Mouse (Mus musculus): ENCODE measurements around the gene Cnih1. TPM values are rescaled to one million over a fixed set of nuclear protein-coding genes. Genes with fewer than 3 reads are reported as not detected.
A peak's percentile ranks its signal among the peaks of the same experiment; 100 is the strongest.

The Cnih1 gene
- polyA plus RNA-seq, 1 experiment from 2014 or later = 162 TPM

DNA sequence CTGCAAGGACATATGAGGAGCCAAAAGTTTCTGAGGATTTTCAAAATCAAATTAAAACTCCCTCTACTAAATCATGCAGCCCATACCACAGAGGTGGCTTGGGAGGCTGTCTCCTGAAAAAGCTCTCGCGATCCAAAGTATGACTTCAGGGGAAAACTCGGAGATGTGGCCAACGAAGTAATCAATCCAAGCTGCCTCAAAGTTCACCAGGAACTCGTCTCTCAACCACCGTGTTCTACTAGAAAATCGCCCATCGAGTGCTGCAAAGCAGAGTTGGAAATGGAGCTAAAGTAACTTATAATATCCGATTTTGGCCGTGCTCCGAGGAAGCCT is 791 bp downstream of the Cnih1 start:
- peaks cover 41% of the 10 kb centered on the region for H3K4me1 ChIP-seq
- peak overlapping the region; percentile 99 for H3K9ac ChIP-seq
- H3K4me2 ChIP-seq = peak overlapping the region; percentile 86
- H3K9me3 ChIP-seq = no peaks in the 10 kb centered on the region
- peak overlapping the region; percentile 97 for H3K4me3 ChIP-seq
- no peak for ATAC-seq (ENCODE audit: extremely low read depth, insufficient number of reproducible peaks, low FRiP score, low TSS enrichment)
- peak overlapping the region; percentile 98 for H3K27ac ChIP-seq (replicated peaks)
- WGBS = under 1% methylated on average over 11 of the region's 11 CpGs
- H3K36me3 ChIP-seq = peaks cover 21% of the 10 kb centered on the region
- H3K27me3 ChIP-seq (replicated peaks) = no peaks in the 10 kb centered on the region

DNA sequence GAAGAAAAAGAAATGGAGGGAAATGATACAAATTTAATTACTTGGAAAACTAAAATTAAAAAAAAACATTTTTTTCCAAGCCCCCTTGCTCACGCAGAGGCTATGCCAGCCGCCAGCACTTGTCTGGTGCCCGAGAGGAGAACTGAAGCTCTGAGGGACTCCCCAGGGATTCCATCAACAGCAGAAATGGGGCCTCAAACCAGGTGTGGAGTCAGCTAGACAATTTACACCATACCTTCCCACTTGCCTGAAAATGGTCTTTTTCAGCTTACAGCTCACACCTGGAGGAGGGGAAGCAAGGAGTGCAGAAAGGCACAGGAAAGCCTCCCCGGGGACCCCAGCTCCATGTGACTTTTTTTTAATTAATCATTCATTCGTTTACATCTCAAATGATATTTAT is 3.0 kb downstream of the Cnih1 start:
- Histone ChIP-seq H3K9ac (no peak overlapping the region), H3K27ac (replicated peaks) (no peak overlapping the region), H3K4me2 (no peak overlapping the region), H3K36me3 (peaks cover 37% of the 10 kb centered on the region), H3K27me3 (replicated peaks) (no peaks in the 10 kb centered on the region), H3K4me3 (no peak overlapping the region), H3K4me1 (peaks cover 41% of the 10 kb centered on the region), H3K9me3 (no peaks in the 10 kb centered on the region)
- 88% methylated on average over 5 of the region's 5 CpGs for WGBS
- ATAC-seq (ENCODE audit: extremely low read depth, insufficient number of reproducible peaks, low FRiP score, low TSS enrichment) = no peak

DNA sequence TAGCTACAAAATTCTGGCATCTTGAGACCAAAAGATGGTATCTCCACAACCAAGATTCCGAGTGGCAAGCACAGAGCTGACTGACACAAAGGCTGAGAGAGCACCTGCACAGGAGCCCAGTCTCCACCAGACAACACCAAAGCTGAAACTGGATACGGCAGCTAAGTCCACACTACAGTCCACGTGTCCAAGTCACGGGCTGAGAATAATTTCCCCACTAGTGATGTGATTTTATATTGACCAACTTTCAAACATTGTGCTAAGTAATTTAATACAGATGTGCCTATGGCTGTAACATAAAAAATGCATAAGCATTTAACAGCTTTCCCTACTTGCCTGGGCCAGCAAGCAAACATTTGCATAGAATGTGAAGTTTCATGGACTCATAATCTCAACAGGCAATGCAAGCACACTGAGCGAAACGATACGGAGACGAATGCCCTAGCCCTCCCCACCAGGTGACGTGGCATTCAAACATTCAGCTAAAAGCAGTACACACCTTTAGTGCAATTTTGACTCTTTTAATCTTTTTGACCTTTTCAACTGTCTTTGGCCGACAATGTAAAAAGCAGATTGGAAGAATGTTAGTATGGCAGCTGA is 4.8 kb downstream of the Cnih1 start:
- peaks cover 31% of the 10 kb centered on the region for H3K4me1 ChIP-seq
- 90% methylated on average over 10 of the region's 10 CpGs for WGBS
- H3K36me3 ChIP-seq = peaks cover 55% of the 10 kb centered on the region
- no peak overlapping the region for H3K9ac ChIP-seq
- no peak overlapping the region for H3K4me3 ChIP-seq
- H3K27me3 ChIP-seq (replicated peaks) = no peaks in the 10 kb centered on the region
- no peak overlapping the region for H3K4me2 ChIP-seq
- no peak for ATAC-seq (ENCODE audit: extremely low read depth, insufficient number of reproducible peaks, low FRiP score, low TSS enrichment)
- H3K9me3 ChIP-seq = peaks cover 8% of the 10 kb centered on the region
- no peak overlapping the region for H3K27ac ChIP-seq (replicated peaks)

DNA sequence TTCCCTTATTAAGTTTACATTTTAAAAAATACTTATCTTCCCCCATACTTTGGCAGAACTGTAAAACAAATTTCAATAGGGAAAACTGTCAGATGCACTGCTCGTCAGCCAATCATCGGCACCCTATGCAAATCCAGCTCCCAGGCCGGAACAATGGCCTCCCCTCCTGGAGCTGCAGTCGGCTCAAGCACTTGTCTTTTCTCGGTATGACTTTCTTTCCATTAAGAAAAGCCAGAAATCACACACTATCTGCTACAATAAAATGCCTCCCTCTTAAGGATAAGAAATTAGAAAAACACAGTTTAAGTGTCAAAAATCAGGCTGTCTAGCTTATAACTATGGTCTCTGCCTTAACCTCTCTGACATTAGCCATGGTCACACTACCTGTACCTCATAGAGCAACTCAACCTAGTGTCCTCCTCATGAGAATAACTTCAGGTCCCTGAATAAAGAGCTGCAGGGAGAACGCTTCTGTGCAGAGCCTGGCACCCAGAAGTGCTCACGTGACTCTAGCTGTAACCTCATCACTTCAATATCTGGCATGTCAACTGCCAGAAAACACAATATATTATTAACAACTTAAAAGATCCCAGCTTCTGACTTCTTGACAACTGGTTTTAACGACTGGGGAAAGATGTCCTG is 5.9 kb downstream of the Cnih1 start:
- whole genome bisulfite sequencing = 78% methylated on average over 8 of the region's 8 CpGs
- Histone ChIP-seq H3K9me3 (peaks cover 8% of the 10 kb centered on the region), H3K27me3 (replicated peaks) (no peaks in the 10 kb centered on the region), H3K36me3 (peaks cover 66% of the 10 kb centered on the region), H3K4me2 (no peak overlapping the region), H3K4me3 (no peak overlapping the region), H3K27ac (replicated peaks) (no peak overlapping the region), H3K4me1 (peaks cover 29% of the 10 kb centered on the region), H3K9ac (no peak overlapping the region)
- no peak for ATAC-seq (ENCODE audit: extremely low read depth, insufficient number of reproducible peaks, low FRiP score, low TSS enrichment)

DNA sequence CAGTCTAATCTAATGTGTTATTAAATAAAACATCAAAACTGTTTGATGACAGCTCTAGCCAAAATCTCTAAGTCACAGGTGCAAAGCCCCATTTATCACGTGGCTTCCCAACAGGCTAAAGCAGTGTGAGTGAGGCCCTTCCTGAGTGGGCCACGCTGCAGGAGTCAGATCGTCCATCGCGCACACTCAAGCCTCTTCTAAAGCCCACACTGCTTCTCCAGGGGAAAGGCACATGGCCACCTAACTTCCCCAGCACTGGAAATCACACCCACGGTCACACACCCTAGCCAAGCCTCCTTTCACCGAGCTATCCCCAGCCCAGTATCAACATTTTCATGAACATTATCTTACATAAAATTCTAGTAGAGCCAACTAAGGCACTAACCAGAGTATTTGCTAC is 7.1 kb downstream of the Cnih1 start:
- ATAC-seq (ENCODE audit: extremely low read depth, insufficient number of reproducible peaks, low FRiP score, low TSS enrichment) = no peak
- H3K4me2 ChIP-seq = no peak overlapping the region
- H3K9me3 ChIP-seq = peaks cover 8% of the 10 kb centered on the region
- H3K9ac ChIP-seq = no peak overlapping the region
- no peak overlapping the region for H3K4me3 ChIP-seq
- no peak overlapping the region for H3K27ac ChIP-seq (replicated peaks)
- H3K36me3 ChIP-seq = peaks cover 78% of the 10 kb centered on the region
- H3K4me1 ChIP-seq = peaks cover 18% of the 10 kb centered on the region
- H3K27me3 ChIP-seq (replicated peaks) = no peaks in the 10 kb centered on the region
- WGBS = 87% methylated on average over 7 of the region's 7 CpGs

DNA sequence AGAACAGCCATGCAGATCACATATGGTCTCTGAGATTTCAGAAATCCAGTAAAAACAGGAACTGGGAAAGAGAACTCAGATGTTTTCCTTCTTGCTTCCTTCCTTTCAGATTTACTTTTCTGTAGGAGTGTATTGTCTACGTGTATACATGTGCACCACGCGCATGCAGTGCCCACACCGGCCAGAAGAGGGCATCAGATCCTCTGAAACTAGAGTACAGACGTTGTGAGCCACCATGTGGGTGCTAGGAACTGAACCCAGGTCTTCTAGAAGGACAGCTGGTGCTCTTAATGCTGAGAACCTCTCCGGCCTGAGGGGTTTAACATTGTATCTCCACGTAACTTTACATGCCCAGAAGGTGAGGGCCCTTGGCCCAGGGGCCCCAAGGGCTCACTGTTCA is 9.0 kb downstream of the Cnih1 start:
- Histone ChIP-seq H3K4me2 (no peak overlapping the region), H3K27me3 (replicated peaks) (no peaks in the 10 kb centered on the region), H3K4me3 (no peak overlapping the region), H3K4me1 (0 out of 2 replicates have a peak, but pooled peaks cover 5% of the 10 kb centered on the region), H3K27ac (replicated peaks) (no peak overlapping the region), H3K9ac (no peak overlapping the region), H3K9me3 (peaks cover 8% of the 10 kb centered on the region), H3K36me3 (peaks cover 94% of the 10 kb centered on the region)
- ATAC-seq (ENCODE audit: extremely low read depth, insufficient number of reproducible peaks, low FRiP score, low TSS enrichment) = no peak
- WGBS = 83% methylated on average over 7 of the region's 7 CpGs

DNA sequence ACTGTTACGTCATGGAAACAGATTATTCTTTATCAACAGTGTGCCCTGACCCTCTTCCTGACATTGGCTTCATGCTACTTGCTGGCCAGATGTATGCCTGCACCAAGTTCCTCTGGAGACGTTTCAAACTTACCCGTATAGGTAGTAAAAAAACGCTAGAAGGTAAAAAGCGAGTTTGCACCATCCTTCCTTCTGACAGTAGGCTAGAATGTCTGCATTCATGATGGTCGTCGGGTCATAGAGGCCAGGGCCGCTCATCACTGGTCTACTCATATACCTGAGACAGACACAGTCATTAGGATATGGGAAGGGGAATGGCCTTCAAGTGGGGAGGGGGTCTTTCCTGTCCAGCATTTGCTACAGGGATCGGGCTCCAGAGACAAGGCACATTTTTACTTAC is 9.5 kb downstream of the Cnih1 start:
- H3K9ac ChIP-seq = no peak overlapping the region
- H3K4me1 ChIP-seq = 0 out of 2 replicates have a peak, but pooled peaks cover 4% of the 10 kb centered on the region
- WGBS = 92% methylated on average over 9 of the region's 9 CpGs
- no peak overlapping the region for H3K27ac ChIP-seq (replicated peaks)
- no peaks in the 10 kb centered on the region for H3K27me3 ChIP-seq (replicated peaks)
- H3K9me3 ChIP-seq = peaks cover 8% of the 10 kb centered on the region
- peaks cover 93% of the 10 kb centered on the region for H3K36me3 ChIP-seq
- H3K4me2 ChIP-seq = no peak overlapping the region
- H3K4me3 ChIP-seq = no peak overlapping the region
- ATAC-seq (ENCODE audit: extremely low read depth, insufficient number of reproducible peaks, low FRiP score, low TSS enrichment) = no peak

DNA sequence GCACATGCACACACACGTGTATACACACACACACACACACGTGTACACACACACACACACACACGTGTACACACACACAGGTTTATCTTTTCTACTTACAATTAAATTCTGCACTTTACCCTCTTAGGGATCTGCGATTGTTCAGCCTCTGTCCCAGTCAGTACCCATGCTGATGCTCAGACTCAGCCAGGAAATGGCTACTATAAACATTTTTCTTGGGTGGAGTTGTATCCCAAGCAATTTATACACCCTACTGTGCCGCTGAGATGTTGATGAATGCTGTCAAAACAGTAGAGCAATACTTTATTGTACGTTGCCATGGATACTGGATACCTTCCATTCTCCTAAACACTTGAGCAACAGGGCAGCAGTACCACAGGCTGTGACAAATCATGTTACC is 18.2 kb downstream of the Cnih1 start:
- WGBS = 86% methylated on average over 6 of the region's 6 CpGs
- Histone ChIP-seq H3K36me3 (peaks cover 88% of the 10 kb centered on the region), H3K27me3 (replicated peaks) (no peaks in the 10 kb centered on the region), H3K4me2 (no peak overlapping the region), H3K4me3 (no peak overlapping the region), H3K9me3 (no peaks in the 10 kb centered on the region), H3K27ac (replicated peaks) (no peak overlapping the region), H3K9ac (no peak overlapping the region), H3K4me1 (no peaks in the 10 kb centered on the region)
- no peak for ATAC-seq (ENCODE audit: extremely low read depth, insufficient number of reproducible peaks, low FRiP score, low TSS enrichment)

DNA sequence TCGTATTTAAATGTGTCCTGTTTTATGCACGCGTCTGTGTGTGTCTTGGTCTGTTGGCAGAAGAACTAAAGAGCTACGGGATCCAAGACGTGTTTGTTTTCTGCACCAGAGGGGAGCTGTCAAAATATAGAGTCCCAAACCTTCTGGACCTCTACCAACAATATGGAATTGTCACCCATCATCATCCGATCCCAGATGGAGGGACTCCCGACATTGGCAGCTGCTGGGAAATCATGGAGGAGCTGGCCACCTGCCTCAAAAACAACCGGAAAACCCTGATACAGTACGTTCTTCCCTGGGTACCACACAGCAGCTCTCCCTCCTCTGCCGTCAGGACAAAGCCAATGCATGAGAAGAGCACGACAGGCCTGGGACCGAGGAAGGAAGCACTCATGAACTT is 21.1 kb downstream of the Cnih1 start:
- Histone ChIP-seq H3K9me3 (no peaks in the 10 kb centered on the region), H3K4me3 (no peak overlapping the region), H3K27me3 (replicated peaks) (no peaks in the 10 kb centered on the region), H3K4me1 (peaks cover under 1% of the 10 kb centered on the region), H3K4me2 (no peak overlapping the region), H3K36me3 (peaks cover 76% of the 10 kb centered on the region), H3K9ac (no peak overlapping the region), H3K27ac (replicated peaks) (no peak overlapping the region)
- WGBS = 82% methylated on average over 12 of the region's 12 CpGs
- no peak for ATAC-seq (ENCODE audit: extremely low read depth, insufficient number of reproducible peaks, low FRiP score, low TSS enrichment)

DNA sequence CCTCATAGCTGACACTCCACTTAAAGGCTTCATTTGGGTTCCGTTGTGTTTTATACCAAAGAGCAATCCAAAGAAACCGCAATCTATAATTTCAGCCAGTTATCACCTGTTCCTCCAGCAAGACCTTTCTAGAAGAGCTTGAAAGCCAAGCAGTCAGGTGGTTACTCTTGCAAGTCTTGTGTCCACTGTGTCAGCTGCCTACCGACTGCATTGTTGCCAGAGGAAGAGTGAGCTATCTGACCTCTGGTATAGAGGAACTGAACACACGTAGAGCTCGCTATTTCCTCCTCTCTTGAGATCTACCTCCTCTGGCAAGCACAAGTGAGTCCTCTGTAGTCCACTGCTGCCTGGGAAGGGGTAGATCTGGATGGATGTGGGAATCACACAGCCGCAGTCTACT is 27.0 kb downstream of the Cnih1 start:
- H3K9ac ChIP-seq = peak overlapping the region; percentile 87
- peak overlapping the region; percentile 88 for H3K4me3 ChIP-seq
- no peak for ATAC-seq (ENCODE audit: extremely low read depth, insufficient number of reproducible peaks, low FRiP score, low TSS enrichment)
- no peak overlapping the region for H3K27ac ChIP-seq (replicated peaks)
- peaks cover 22% of the 10 kb centered on the region for H3K36me3 ChIP-seq
- 36% methylated on average over 6 of the region's 6 CpGs for WGBS
- no peaks in the 10 kb centered on the region for H3K9me3 ChIP-seq
- H3K4me1 ChIP-seq = peaks cover 15% of the 10 kb centered on the region
- H3K27me3 ChIP-seq (replicated peaks) = no peaks in the 10 kb centered on the region
- H3K4me2 ChIP-seq = peak overlapping the region; percentile 95

DNA sequence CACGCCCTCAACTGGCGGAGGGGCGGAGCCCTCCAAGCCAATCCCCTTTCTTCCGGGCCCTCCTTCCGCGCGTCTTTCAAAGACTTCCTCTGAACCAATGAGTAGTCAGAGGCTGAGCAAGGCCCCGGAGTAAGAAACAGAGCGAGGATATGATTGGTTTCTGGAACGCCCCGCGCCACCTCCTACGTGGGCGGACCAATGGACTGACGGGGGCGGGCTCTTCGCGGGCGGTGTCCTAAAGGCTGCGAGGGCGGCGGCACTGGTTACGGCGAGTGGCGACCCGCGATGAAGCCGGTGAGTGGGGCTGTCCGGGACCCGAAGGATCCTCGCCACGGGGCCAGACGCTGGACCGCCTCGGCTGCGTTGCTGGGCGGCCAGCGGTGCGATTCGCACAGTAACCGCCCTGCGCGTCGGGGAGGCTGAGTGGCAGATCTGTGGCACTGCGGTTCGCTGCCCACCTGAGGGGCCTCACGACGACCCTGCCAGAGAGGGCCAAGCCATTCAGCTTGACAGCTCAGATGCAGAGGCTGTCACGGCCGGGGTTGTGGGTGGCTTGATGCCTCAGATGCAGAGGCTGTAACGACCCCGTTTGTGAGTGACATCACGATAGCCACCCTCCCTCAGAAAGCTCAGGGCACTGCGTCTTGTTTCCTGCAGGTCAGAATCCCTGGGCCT is 27.7 kb downstream of the Cnih1 start, which contains the start of gene Cdkn3:
Cdkn3 (plus strand) TSS at position 187 of the 675 bp plus-strand sequence.
- H3K27ac ChIP-seq (replicated peaks) = peak within 1 kb of the TSS; percentile 48
- H3K27me3 ChIP-seq (replicated peaks) = no peaks in the 10 kb centered on the region
- under 1% methylated on average over 54 of the region's 54 CpGs for WGBS
- peak within 1 kb of the TSS; percentile 88 for H3K4me3 ChIP-seq
- no peaks in the 10 kb centered on the region for H3K9me3 ChIP-seq
- H3K9ac ChIP-seq = peak within 1 kb of the TSS; percentile 87
- H3K4me1 ChIP-seq = peaks cover 15% of the 10 kb centered on the region
- peak; percentile 99 for ATAC-seq (ENCODE audit: extremely low read depth, insufficient number of reproducible peaks, low FRiP score, low TSS enrichment)
- peaks cover 19% of the 10 kb centered on the region for H3K36me3 ChIP-seq
- H3K4me2 ChIP-seq = peak within 1 kb of the TSS; percentile 95

Data from heart, embryonic 13.5 days (tissue).